Mouse (Mus musculus) adrenal gland, postnatal 36 days (tissue): ENCODE results near the gene Vamp1. TPM values are rescaled to one million over a fixed set of nuclear protein-coding genes. Genes with fewer than 3 reads are reported as not detected.
A peak's percentile ranks its signal among the peaks of the same experiment; 100 is the strongest.

Source experiments
- DNase-seq, 2 experiments: peaks; one replicate each; pipeline ENCODE4 v3.0.0; 2021; ENCODE audit warnings: mixed read lengths in 1 of 2
- long read RNA-seq, 2 experiments: library from polyadenylated mRNA; stranded (forward); transcript quantifications; one replicate each; pipeline ENCODE4 v2.0.0; 2021; ENCODE audit warnings: borderline sequencing depth in 2 of 2
- total RNA-seq, 2 experiments: library from RNA; stranded (reverse); gene quantifications; 2 replicates each; pipeline ENCODE4 v1.2.3; 2021

The Vamp1 gene
- 10 to 100 TPM; 34.4 to 40.2 TPM for total RNA-seq
- long read RNA-seq, experiment 1, transcript Vamp1-203 (4 exons, 3,011 nt) = major isoform, 6 of 25 reads
- long read RNA-seq, experiment 1, partial matches to known transcripts = 1 of 25 reads
- long read RNA-seq, experiment 1, other reads (novel, unspliced or antisense) = 15 of 25 reads
- long read RNA-seq, experiment 2, partial matches to known transcripts = 2 of 6 reads
- long read RNA-seq, experiment 2, other reads (novel, unspliced or antisense) = 2 of 6 reads

- peak; percentile 93 to 94 for DNase-seq
These were observed at the start of gene Vamp1 for GRCm38 (mm10) chr6:125215148-125215954. Vamp1 (plus strand) TSS chr6:125215551.

DNA sequence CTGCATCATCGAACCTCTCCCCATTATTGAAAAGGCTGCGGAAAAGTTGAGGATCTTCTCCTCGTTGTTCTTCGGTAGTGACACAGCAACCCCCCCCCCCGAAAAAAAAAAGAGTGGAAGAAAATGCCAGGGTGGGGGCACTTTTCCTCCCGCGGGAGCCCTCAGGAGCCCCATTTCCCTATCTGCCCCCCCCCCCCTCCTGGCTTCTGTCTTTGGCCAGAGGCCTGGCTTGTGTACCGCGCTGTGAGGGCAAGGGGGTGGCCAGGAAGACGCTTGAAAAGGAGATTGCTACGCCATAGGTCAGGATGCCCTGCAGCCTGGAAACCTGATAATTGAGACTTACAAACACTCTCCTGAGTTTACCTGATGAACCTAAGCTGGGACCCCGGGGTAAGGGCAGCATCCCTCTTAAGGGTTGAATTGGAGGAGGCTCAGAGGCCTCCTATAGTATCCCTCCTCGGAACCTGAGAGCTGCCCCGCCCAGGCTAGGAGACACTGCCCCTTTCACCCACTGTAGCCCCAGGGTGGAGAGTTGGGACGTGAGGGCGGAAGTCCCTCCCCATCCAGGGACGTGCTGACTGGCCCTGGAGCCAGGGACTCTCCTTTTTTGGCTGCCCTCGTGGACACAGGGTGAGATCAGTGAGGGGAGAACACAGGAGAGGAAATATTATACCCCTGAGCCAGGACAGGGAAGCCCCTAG is 49.1 kb upstream of the Vamp1 start, which contains the start of gene Gapdh:
TSS of gene Gapdh (minus strand) at position 417 of the 701 bp plus-strand sequence.
- peak; percentile 91 to 93 for DNase-seq

GRCm38 (mm10) chr6:125166861-125167650 is 48.3 kb upstream of the Vamp1 start:
- peak; percentile 49 to 74 for DNase-seq

GRCm38 (mm10) chr6:125168086-125168485 is 47.3 kb upstream of the Vamp1 start:
- no peak for DNase-seq

DNA sequence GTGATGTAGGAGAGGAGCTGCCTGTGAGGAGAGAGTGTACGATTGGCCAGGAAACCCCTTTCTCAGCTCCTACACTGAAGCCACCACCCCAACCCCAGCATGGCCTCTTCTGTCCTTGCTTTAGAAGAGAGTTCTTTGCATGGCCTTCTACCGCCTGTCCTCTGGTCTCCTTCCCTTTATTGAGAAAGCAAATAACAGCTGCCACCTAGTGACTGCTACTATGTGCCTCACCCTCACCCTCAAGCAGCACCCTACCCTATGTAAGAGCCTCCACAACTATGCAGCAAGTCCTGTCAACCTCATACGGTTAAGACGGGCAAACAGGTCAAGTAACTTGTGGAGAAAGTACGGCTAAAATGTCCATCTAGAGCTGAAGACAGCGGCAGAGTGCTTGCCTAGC is 45.2 kb upstream of the Vamp1 start:
- no peak for DNase-seq

DNA sequence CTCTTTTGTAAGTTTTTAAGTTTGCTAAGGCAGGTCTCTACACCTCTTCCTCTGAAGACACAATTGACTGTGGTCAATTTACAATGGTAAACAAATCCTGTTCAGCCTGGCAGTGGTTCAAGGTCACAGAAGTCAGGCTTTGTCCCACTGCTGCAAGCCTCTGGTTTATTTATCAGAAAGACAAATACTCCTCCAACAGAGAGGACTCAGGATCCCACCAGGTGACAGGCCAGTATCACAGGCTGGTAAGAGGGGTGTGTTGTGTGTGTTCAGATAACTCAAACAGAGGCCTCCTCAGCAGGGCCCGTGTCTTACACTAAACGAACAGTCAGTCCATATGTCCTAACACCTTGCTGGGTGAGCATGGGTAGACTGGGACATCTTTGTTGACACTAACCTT is 42.9 kb upstream of the Vamp1 start:
- DNase-seq = peak; percentile 25 to 54

GRCm38 (mm10) chr6:125173256-125173655 is 42.1 kb upstream of the Vamp1 start:
- DNase-seq = peak; percentile 78 to 84

- DNase-seq = no peak
These were observed 39.9 kb upstream of the Vamp1 start for GRCm38 (mm10) chr6:125175469-125175868.

DNA sequence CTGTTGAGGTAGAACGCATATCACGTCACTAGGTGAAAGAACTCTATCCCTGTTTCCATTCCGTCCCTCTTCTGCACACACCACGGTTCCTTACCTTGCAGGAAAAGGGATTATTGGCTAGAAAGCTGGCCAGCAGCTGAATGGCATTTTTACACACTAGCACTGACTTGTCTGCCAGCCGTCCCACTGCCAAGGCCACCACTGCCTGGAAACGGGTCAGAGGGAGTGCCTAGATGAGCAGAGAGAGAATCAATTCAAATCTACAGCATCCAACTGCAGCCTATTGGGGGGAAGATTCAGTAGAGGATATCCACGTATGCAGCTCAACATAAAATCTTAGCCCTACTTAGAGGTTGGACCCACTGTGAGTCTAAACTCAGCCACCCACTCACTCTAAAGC is 35.8 kb upstream of the Vamp1 start:
- peak; percentile 71 to 78 for DNase-seq

GRCm38 (mm10) chr6:125182133-125182532 is 33.2 kb upstream of the Vamp1 start:
- DNase-seq = no peak

GRCm38 (mm10) chr6:125186203-125186602 is 29.1 kb upstream of the Vamp1 start:
- no peak for DNase-seq

GRCm38 (mm10) chr6:125190816-125191215 is 24.5 kb upstream of the Vamp1 start:
- no peak for DNase-seq

DNA sequence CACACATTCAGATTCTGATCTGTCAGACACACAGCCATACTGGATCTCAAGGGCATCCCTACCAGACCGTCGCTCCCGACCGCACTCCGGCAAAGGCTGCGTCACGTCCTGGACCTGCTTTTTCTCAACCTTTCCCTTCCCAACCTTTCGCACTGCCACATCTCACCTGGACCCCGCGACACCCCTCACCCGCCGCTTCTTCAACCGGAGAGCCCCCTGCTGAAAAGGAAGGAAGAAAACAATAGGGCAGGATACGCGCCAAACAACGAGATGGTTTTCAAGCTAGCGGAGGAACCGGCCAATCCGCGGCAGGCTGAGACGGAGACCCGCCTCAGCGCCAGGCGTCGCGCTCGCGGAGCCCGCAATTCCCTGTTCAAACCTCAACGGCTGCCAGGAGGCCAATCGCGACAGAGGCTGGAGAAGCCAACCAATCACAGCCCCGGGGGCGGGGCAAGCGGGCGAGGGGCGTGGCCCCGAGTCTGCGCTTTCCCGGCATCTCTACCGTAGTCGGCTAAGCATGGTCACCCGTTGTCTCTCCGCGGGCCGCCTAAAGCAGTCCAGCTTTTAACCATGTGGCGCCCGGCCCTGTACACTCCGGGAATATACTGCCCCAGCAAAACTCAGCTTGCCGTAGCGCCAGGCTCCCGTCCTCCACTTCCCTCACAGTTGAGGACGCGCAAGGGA is 23.9 kb upstream of the Vamp1 start, which contains the start of the genes Ncapd2 and Mrpl51:
TSS of gene Ncapd2 (minus strand) at position 370 of the 684 bp plus-strand sequence.
TSS of gene Mrpl51 (plus strand) at position 470 of the 684 bp plus-strand sequence.
- DNase-seq = peak; percentile 97 to 99

GRCm38 (mm10) chr6:125192016-125192714 is 23.2 kb upstream of the Vamp1 start:
- peak; percentile 93 to 96 for DNase-seq

DNA sequence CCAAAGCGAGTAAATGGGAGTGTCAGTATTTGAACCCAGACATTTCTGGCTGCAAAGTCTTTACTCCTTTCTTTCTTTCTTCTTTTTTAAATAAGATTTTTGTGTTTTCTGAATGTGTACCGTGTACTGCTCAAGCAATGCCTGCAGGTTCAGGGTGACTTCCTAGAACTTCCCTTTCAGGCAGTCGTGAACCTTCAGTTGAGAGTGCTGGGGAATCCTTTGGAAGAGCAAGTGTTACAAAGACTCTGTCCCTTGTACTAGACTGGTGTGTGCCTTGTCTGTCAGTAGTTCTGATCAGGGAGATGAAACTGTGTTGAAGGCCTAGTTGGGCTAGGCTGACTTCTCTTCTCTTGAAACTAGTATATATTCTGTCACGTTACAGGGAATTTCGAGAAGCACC is 22.5 kb upstream of the Vamp1 start:
- no peak for DNase-seq

GRCm38 (mm10) chr6:125193390-125193789 is 22.0 kb upstream of the Vamp1 start:
- no peak for DNase-seq

DNA sequence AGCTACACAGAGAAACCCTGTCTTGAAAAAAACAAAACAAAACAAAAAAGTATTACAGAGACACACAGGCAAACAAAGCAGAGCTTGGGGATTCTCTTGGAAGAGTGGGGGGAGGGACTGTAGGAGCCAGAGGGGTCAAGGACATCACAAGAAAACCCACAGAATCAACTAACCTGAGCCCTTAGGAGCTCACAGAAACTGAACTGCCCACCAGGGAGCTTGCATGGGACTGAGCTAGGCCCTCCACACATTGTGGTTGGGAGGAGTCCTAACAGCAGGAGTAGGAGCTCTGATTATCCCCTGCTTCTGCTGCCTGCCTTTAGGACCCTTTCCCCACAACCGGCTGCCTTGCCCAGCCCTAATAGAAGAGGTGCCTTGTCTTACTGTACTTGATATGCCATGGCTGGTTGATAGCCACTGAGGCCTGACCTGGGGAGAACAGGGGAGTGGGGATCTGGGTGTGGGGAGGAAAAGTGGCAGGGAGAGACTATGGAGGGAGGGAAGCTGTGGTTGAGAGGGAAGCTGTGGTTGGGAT is 19.7 kb upstream of the Vamp1 start:
- DNase-seq = no peak

- DNase-seq = no peak
These were observed 19.1 kb upstream of the Vamp1 start for GRCm38 (mm10) chr6:125196301-125196700.

- DNase-seq = no peak
These were observed 18.2 kb upstream of the Vamp1 start for GRCm38 (mm10) chr6:125197166-125197565.

GRCm38 (mm10) chr6:125210436-125210835 is 4.9 kb upstream of the Vamp1 start:
- DNase-seq = no peak
